Mouse (Mus musculus): Measurements from ENCODE around the gene Gja4. TPM values are rescaled to one million over a fixed set of nuclear protein-coding genes. Genes with fewer than 3 reads are reported as not detected.

Gene Gja4
- total RNA-seq, 1 experiment = 2.0 TPM

GRCm38 (mm10) chr4:127328378-127328777 lies 14.5 kb upstream of the Gja4 start:
- no peak for TF ChIP-seq ZC3H11A (IDR thresholded peaks at IDR 0.05; ENCODE audit: borderline replicate concordance, low read depth, low read length)
- TF ChIP-seq CHD2 (IDR thresholded peaks at IDR 0.05; ENCODE audit: low read depth, low read length) = no peak
- no peak for TF ChIP-seq ZNF384 (IDR thresholded peaks at IDR 0.05; ENCODE audit: low read depth, low read length)
- no peak for TF ChIP-seq MAFK (IDR thresholded peaks at IDR 0.05; ENCODE audit: insufficient read depth, low read depth, low read length)
- no peak for TF ChIP-seq HCFC1 (IDR thresholded peaks at IDR 0.05; ENCODE audit: borderline replicate concordance, insufficient read depth, low read length)
- DNase-seq (ENCODE audit: low read depth, low spot score) = no peak
- in situ Hi-C loops (cut with MboI; ENCODE audit: low sequenced_read_pairs in 2 of 2, unreplicated experiment in 2 of 2) = no loop called here
- no peaks in the 10 kb centered on the region for H3K9me3 ChIP-seq (ENCODE audit: control insufficient read depth, insufficient read depth, low read depth, low read length)
- peak overlapping the region; percentile 37 for H3K27ac ChIP-seq (ENCODE audit: insufficient read depth, low read depth, low read length, poor library complexity, severe bottlenecking)
- H3K9ac ChIP-seq (ENCODE audit: insufficient read depth, low read depth, low read length, poor library complexity, severe bottlenecking) = peak overlapping the region; percentile 75
- peaks cover 23% of the 10 kb centered on the region for H3K36me3 ChIP-seq (ENCODE audit: control insufficient read depth, insufficient read depth, low read length, poor library complexity, severe bottlenecking)
- peak overlapping the region; percentile 31 to 68; a peak in 3 of 4 replicates for H3K4me3 ChIP-seq (ENCODE audit: insufficient read depth in 1 of 2, low read depth in 1 of 2, low read length in 2 of 2, poor library complexity in 1 of 2, severe bottlenecking in 1 of 2)
- H3K4me1 ChIP-seq (ENCODE audit: control insufficient read depth in 2 of 2, insufficient read depth in 2 of 2, low read length in 2 of 2, poor library complexity in 1 of 2) = peaks cover 7 to 27% of the 10 kb centered on the region in 2 experiments; a peak in 3 of 4 replicates

- no peak for DNase-seq (ENCODE audit: low read depth, low spot score)
- Histone ChIP-seq H3K4me1 (ENCODE audit: control insufficient read depth in 2 of 2, insufficient read depth in 2 of 2, low read length in 2 of 2, poor library complexity in 1 of 2) (peaks cover 7 to 25% of the 10 kb centered on the region in 2 experiments; a peak in 3 of 4 replicates), H3K4me3 (ENCODE audit: insufficient read depth in 1 of 2, low read depth in 1 of 2, low read length in 2 of 2, poor library complexity in 1 of 2, severe bottlenecking in 1 of 2) (peak overlapping the region; percentile 31 to 68; a peak in 2 of 4 replicates), H3K36me3 (ENCODE audit: control insufficient read depth, insufficient read depth, low read length, poor library complexity, severe bottlenecking) (peaks cover 23% of the 10 kb centered on the region), H3K9ac (ENCODE audit: insufficient read depth, low read depth, low read length, poor library complexity, severe bottlenecking) (peak overlapping the region; percentile 75; the same call in 1 of the 2 replicates), H3K9me3 (ENCODE audit: control insufficient read depth, insufficient read depth, low read depth, low read length) (no peaks in the 10 kb centered on the region), H3K27ac (ENCODE audit: insufficient read depth, low read depth, low read length, poor library complexity, severe bottlenecking) (peak overlapping the region; percentile 37; the same call in 1 of the 2 replicates)
- TF ChIP-seq HCFC1 (IDR thresholded peaks at IDR 0.05; ENCODE audit: borderline replicate concordance, insufficient read depth, low read length) (no peak), ZC3H11A (IDR thresholded peaks at IDR 0.05; ENCODE audit: borderline replicate concordance, low read depth, low read length) (no peak), CHD2 (IDR thresholded peaks at IDR 0.05; ENCODE audit: low read depth, low read length) (no peak)
- in situ Hi-C loops (cut with MboI; ENCODE audit: low sequenced_read_pairs in 2 of 2, unreplicated experiment in 2 of 2) = no loop called here
Measured at GRCm38 (mm10) chr4:127327749-127328148, 13.9 kb upstream of the Gja4 start.

- in situ Hi-C loops (cut with MboI; ENCODE audit: low sequenced_read_pairs in 2 of 2, unreplicated experiment in 2 of 2) = no loop called here
- TF ChIP-seq ZNF384 (IDR thresholded peaks at IDR 0.05; ENCODE audit: low read depth, low read length) (no peak), CHD2 (IDR thresholded peaks at IDR 0.05; ENCODE audit: low read depth, low read length) (no peak), HCFC1 (IDR thresholded peaks at IDR 0.05; ENCODE audit: borderline replicate concordance, insufficient read depth, low read length) (no peak), MAFK (IDR thresholded peaks at IDR 0.05; ENCODE audit: insufficient read depth, low read depth, low read length) (no peak), ZC3H11A (IDR thresholded peaks at IDR 0.05; ENCODE audit: borderline replicate concordance, low read depth, low read length) (no peak)
- peak overlapping the region; percentile 75; the same call in 1 of the 2 replicates for H3K9ac ChIP-seq (ENCODE audit: insufficient read depth, low read depth, low read length, poor library complexity, severe bottlenecking)
Measured at GRCm38 (mm10) chr4:127327258-127327657, 13.4 kb upstream of the Gja4 start.

GRCm38 (mm10) chr4:127325276-127325675 lies 11.4 kb upstream of the Gja4 start:
- Histone ChIP-seq H3K9me3 (ENCODE audit: control insufficient read depth, insufficient read depth, low read depth, low read length) (no peaks in the 10 kb centered on the region), H3K4me3 (ENCODE audit: insufficient read depth in 1 of 2, low read depth in 1 of 2, low read length in 2 of 2, poor library complexity in 1 of 2, severe bottlenecking in 1 of 2) (peak overlapping the region in 1 of 2 experiments; percentile 45; a peak in 2 of 4 replicates), H3K36me3 (ENCODE audit: control insufficient read depth, insufficient read depth, low read length, poor library complexity, severe bottlenecking) (peaks cover 23% of the 10 kb centered on the region), H3K9ac (ENCODE audit: insufficient read depth, low read depth, low read length, poor library complexity, severe bottlenecking) (peak overlapping the region; percentile 50; the same call in 1 of the 2 replicates), H3K4me1 (ENCODE audit: control insufficient read depth in 2 of 2, insufficient read depth in 2 of 2, low read length in 2 of 2, poor library complexity in 1 of 2) (peaks cover 7 to 21% of the 10 kb centered on the region in 2 experiments; a peak in 3 of 4 replicates), H3K27ac (ENCODE audit: insufficient read depth, low read depth, low read length, poor library complexity, severe bottlenecking) (peak overlapping the region; percentile 15; the same call in 1 of the 2 replicates)
- in situ Hi-C loops (cut with MboI; ENCODE audit: low sequenced_read_pairs in 2 of 2, unreplicated experiment in 2 of 2) = no loop called here
- TF ChIP-seq ZC3H11A (IDR thresholded peaks at IDR 0.05; ENCODE audit: borderline replicate concordance, low read depth, low read length) (no peak), CHD2 (IDR thresholded peaks at IDR 0.05; ENCODE audit: low read depth, low read length) (no peak), HCFC1 (IDR thresholded peaks at IDR 0.05; ENCODE audit: borderline replicate concordance, insufficient read depth, low read length) (no peak), MAFK (IDR thresholded peaks at IDR 0.05; ENCODE audit: insufficient read depth, low read depth, low read length) (no peak), ZNF384 (IDR thresholded peaks at IDR 0.05; ENCODE audit: low read depth, low read length) (no peak)
- no peak for DNase-seq (ENCODE audit: low read depth, low spot score)

More at GRCm38 (mm10) chr4:127327258-127327657, 13.4 kb upstream of the Gja4 start:
- H3K4me3 ChIP-seq (ENCODE audit: insufficient read depth in 1 of 2, low read depth in 1 of 2, low read length in 2 of 2, poor library complexity in 1 of 2, severe bottlenecking in 1 of 2) = peak overlapping the region in 1 of 2 experiments; percentile 68; a peak in 3 of 4 replicates
- H3K4me1 ChIP-seq (ENCODE audit: control insufficient read depth in 2 of 2, insufficient read depth in 2 of 2, low read length in 2 of 2, poor library complexity in 1 of 2) = peaks cover 7 to 24% of the 10 kb centered on the region in 2 experiments; a peak in 3 of 4 replicates
- no peak overlapping the region for H3K27ac ChIP-seq (ENCODE audit: insufficient read depth, low read depth, low read length, poor library complexity, severe bottlenecking)
- no peak for DNase-seq (ENCODE audit: low read depth, low spot score)
- H3K9me3 ChIP-seq (ENCODE audit: control insufficient read depth, insufficient read depth, low read depth, low read length) = no peaks in the 10 kb centered on the region
- peaks cover 23% of the 10 kb centered on the region for H3K36me3 ChIP-seq (ENCODE audit: control insufficient read depth, insufficient read depth, low read length, poor library complexity, severe bottlenecking)

Data from ES-E14 (cell line).